Mouse (Mus musculus): ENCODE measurements around the gene Xk.
"Not testable (repeated sequence)": the region's sequence is repeated elsewhere in the genome, so short reads cannot be mapped to it uniquely, and the experiment has no call there.

The Xk gene

DNA sequence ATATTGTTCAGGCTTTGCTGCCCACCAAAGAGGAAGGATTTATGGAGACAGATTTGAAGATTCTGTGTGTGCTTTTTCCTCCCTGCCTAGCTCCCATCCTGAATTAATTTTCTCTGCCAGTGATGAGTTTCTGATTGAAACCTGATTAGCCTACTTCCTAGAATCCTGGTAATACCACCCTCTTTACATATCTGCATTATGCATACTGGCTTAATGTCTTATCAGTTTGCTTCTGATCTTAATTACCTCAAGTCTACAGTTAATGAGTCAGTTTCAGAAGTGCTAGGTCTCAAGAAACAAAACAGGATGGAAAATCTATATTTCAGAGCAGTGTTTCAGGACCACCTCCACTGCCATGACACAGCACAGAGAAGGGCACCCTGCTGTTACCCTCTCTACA lies 43.9 kb downstream of the Xk start:
- DNase-seq (ENCODE audit: low read depth, low spot score): not testable (repeated sequence)

DNA sequence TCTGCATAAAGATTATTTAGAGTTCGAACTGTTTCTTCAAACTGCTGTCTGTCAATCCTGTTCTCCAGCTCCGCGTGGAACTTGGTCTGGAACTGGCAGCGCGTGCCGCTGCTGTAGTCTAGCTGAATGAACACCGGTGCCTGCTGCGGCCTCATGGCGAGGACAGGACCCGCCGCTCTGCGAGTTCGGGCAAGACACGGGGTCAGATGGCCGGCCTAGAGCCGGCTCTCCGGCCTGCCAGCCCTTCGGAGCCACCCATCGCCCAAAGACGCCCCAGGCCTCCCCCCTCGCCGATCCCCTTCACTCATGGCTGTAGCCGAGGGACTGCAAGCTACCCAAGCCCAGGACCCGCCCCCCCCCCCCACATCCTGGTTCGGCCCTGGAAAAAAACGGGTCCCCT lies 55.4 kb downstream of the Xk start:
- not testable (repeated sequence) for DNase-seq (ENCODE audit: low read depth, low spot score)

DNA sequence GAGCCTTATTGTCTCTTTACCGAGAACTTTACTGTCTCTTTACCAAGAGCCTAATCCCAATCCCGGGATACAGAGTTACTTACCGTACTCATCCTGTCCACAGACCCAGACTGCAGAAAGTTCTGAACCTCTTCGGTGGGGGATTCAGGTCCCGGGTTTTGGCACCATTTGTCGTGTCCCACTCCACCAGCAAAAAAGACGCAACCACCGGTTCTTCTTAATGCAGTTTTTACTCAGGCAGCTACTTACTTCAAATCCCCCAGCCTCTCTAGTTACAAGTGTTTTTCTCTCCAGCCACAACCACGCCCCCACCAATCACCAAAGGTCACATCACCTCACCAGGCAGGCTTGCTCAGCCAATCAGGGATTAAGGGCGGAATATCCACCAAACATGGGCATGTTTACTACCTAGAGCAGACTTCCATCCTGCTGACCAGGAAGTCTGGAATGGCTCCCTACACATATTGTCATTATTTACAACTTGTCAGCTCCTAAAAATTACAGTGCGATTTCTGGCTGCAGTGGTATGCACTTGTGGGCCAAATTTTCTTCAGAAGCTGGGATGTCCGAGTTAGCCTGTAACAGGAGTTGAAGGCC lies 59.9 kb downstream of the Xk start:
- DNase-seq (ENCODE audit: low read depth, low spot score): not testable (repeated sequence)

DNA sequence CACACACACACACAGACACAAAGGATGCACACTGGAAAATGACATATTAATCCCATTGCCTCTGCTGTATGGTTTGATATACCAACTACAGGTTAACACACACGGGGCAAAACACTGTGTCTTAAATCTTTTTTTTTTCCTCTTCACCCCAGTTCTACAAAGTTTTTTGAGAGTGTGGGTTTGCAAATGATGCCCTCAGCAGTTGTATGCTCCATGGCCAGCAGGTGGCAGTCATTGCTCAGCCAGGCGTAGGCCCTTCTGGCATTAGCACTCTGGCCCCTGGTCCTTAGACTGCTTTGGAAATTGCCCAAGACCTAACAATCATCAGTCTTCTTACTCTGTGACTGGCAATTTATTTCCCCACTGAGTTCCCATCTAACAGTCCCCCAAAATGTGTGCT lies 60.5 kb downstream of the Xk start:
- not testable (repeated sequence) for DNase-seq (ENCODE audit: low read depth, low spot score)

DNA sequence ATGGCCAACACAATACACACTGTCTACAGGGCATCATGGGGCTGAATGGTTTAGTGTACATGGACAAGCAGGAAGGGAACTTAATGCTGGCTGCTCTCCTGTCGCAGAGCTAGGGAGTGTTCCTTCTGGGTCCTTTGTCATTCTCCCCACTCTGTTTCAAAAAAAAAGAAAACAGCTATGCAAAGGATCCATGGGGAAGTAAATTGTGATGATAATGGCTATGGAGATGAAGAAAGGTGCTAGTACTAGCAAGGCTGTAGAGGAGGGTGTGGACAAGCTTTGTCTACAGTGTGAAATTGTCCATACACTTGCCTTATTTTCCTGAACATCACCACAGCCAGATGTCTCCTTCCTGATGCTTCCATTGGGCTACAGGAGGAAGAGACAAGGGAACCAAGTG lies 62.4 kb downstream of the Xk start:
- DNase-seq (ENCODE audit: low read depth, low spot score): not testable (repeated sequence)

DNA sequence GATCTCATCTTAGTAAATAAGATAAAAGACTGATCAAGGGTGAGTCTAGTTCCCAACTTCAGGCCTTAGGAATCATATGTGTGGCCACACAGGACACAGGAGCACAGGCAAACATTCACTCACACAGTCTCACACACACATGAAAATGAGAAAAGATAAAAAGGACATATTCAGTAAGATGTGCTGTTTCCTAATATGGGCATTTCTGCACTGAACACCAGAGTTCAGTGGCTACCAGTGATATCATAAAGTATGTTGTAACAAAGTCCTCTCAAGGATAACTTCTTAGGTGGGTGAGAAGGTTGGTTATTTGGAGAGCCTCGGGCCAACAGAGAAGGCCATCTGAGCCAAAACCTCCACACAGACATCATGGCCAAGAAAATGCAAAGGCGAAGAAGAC lies 77.8 kb downstream of the Xk start, which contains the start of gene H2al1k:
Gene H2al1k (plus strand): TSS at position 301 of the 400 bp plus-strand sequence.
- not testable (repeated sequence) for DNase-seq (ENCODE audit: low read depth, low spot score)
